Mouse (Mus musculus) midbrain, postnatal 0 days (tissue): ENCODE results near the gene Ddx23. TPM values are rescaled to one million over a fixed set of nuclear protein-coding genes. Genes with fewer than 3 reads are reported as not detected.

Experiments
- ATAC-seq: fragments of 200-750 bp; cut with Nextera tagmentation; 2 replicates; pipeline ENCODE4 v1.8.0; 2017; ENCODE audit warnings: moderate number of reproducible peaks, mild to moderate bottlenecking, moderate TSS enrichment, moderate library complexity; ENCODE audit not compliant: low FRiP score
- DNase-seq: peaks from one replicate; pipeline ENCODE4 v3.0.0-alpha.2; 2015; ENCODE audit warnings: low spot score
- H3K27ac ChIP-seq: fragments of 300-500 bp; sonication (generic); 2 replicates; pipeline ENCODE4 v1.5.1; 2014; ENCODE audit warnings: low read depth, mild to moderate bottlenecking, low read length, mixed read lengths
- H3K27me3 ChIP-seq: fragments of 300-500 bp; sonication (generic); 2 replicates; pipeline ENCODE4 v1.6.1; 2014; ENCODE audit warnings: low read length, control low read depth, mixed read lengths; ENCODE audit not compliant: insufficient read depth
- H3K36me3 ChIP-seq: fragments of 300-500 bp; sonication (generic); 2 replicates; pipeline ENCODE4 v1.6.1; 2014; ENCODE audit warnings: low read length, control low read depth, mixed read lengths; ENCODE audit not compliant: insufficient read depth
- H3K4me1 ChIP-seq: fragments of 300-500 bp; sonication (generic); 2 replicates; pipeline ENCODE4 v1.6.1; 2014; ENCODE audit warnings: mild to moderate bottlenecking, control low read depth, antibody characterized with exemption, low read length, mixed read lengths; ENCODE audit not compliant: insufficient read depth
- H3K4me2 ChIP-seq: fragments of 300-500 bp; sonication (generic); 2 replicates; pipeline ENCODE4 v1.6.1; 2014; ENCODE audit warnings: low read depth, mild to moderate bottlenecking, low read length, mixed read lengths; ENCODE audit not compliant: poor library complexity, severe bottlenecking
- H3K4me3 ChIP-seq: fragments of 300-500 bp; sonication (generic); 2 replicates; pipeline ENCODE4 v1.5.1; 2014; ENCODE audit warnings: low read depth, mild to moderate bottlenecking, low read length, moderate library complexity
- H3K9ac ChIP-seq: fragments of 300-500 bp; sonication (generic); replicated peaks from 2 replicates; pipeline ENCODE4 v1.6.1; 2014; ENCODE audit warnings: mild to moderate bottlenecking, low read length, moderate library complexity, mixed read lengths; ENCODE audit not compliant: poor library complexity, severe bottlenecking
- H3K9me3 ChIP-seq: fragments of 300-500 bp; sonication (generic); 2 replicates; pipeline ENCODE4 v1.6.1; 2016; ENCODE audit warnings: low read length, control low read depth
- CTCF ChIP-seq: IDR thresholded peaks from 2 replicates; pipeline ENCODE4 v1.5.1; 2016; ENCODE audit warnings: antibody characterized with exemption, mild to moderate bottlenecking
- WGBS: fragments of 180-500 bp; shearing (Covaris S2); extraction: QIAGEN DNeasy Blood & Tissue Kit; methylation state at CpG from one replicate; pipeline ENCODE4 v1.1.7; 2014; 5-methylcytosine and 5-hydroxymethylcytosine counted together
- polyA plus RNA-seq: library from polyadenylated mRNA; unstranded; fragments of >200 nt; fragmentation: Nextera tagmentation; extraction: Ambion mirVana; gene quantifications from 2 replicates; pipeline ENCODE4 v1.2.1, GENCODE M21; 2015
- total RNA-seq: library from RNA; depleted of rRNA; stranded (reverse); fragments of >200 nt; gene quantifications from 2 replicates; pipeline ENCODE4 v1.2.3, GENCODE M21; 2014; rRNA removed

Ddx23 gene
- total and polyA plus RNA-seq, 2 experiments from 2014 or later = 20.5 to 46.7 TPM

GRCm38 (mm10) chr15:98600036-98600709 lies 62.5 kb downstream of the Ddx23 start:
- H3K9me3 ChIP-seq = no peaks in the 10 kb centered on the region
- no peak overlapping the region for H3K9ac ChIP-seq
- no peak overlapping the region for H3K4me3 ChIP-seq
- ATAC-seq (no peak), DNase-seq (no peak)
- no peak for TF ChIP-seq CTCF
- no peaks in the 10 kb centered on the region for H3K4me1 ChIP-seq
- no peak overlapping the region for H3K4me2 ChIP-seq
- no peak overlapping the region for H3K27ac ChIP-seq
- WGBS = 82% methylated on average over 12 of the region's 12 CpGs
- no peaks in the 10 kb centered on the region for H3K27me3 ChIP-seq
- H3K36me3 ChIP-seq = peaks cover 55% of the 10 kb centered on the region

GRCm38 (mm10) chr15:98596609-98597008 lies 66.1 kb downstream of the Ddx23 start:
- H3K36me3 ChIP-seq = peaks cover 76% of the 10 kb centered on the region
- H3K4me3 ChIP-seq = no peak overlapping the region
- no peaks in the 10 kb centered on the region for H3K9me3 ChIP-seq
- no peak overlapping the region for H3K27ac ChIP-seq
- ATAC-seq (no peak), DNase-seq (no peak)
- no peak overlapping the region for H3K4me2 ChIP-seq
- WGBS = 93% methylated on average over 14 of the region's 14 CpGs
- no peak overlapping the region for H3K9ac ChIP-seq
- no peaks in the 10 kb centered on the region for H3K27me3 ChIP-seq
- TF ChIP-seq CTCF = no peak
- H3K4me1 ChIP-seq = no peaks in the 10 kb centered on the region

Other genes with a start within 250 kb of the Ddx23 start
- gene Olfr282, start 231.7 kb downstream of the Ddx23 start, total RNA-seq = not detected in 2 replicates
- gene Olfr282, start 231.7 kb downstream of the Ddx23 start, polyA plus RNA-seq = not detected in 2 replicates
- gene Olfr281, start 210.3 kb downstream of the Ddx23 start, total RNA-seq = not detected in 2 replicates
- not detected in 2 replicates for gene Olfr281, start 210.3 kb downstream of the Ddx23 start, polyA plus RNA-seq
- gene OR5BS1P, start 193.0 kb downstream of the Ddx23 start, total RNA-seq = not detected in 2 replicates
- gene OR5BS1P, start 193.0 kb downstream of the Ddx23 start, polyA plus RNA-seq = not detected in 2 replicates
- gene Lalba, start 180.2 kb downstream of the Ddx23 start, total RNA-seq = not detected in 2 replicates
- not detected in 2 replicates for gene Lalba, start 180.2 kb downstream of the Ddx23 start, polyA plus RNA-seq
- gene Olfr279, start 170.5 kb downstream of the Ddx23 start, total RNA-seq = not detected in 2 replicates
- gene Olfr279, start 170.5 kb downstream of the Ddx23 start, polyA plus RNA-seq = not detected in 2 replicates
- gene Kansl2, start 128.6 kb downstream of the Ddx23 start, total RNA-seq = 57.4 and 66.2 TPM in 2 replicates
- gene Kansl2, start 128.6 kb downstream of the Ddx23 start, polyA plus RNA-seq = 101 and 102 TPM in 2 replicates
- gene Ccnt1, start 92.0 kb downstream of the Ddx23 start, total RNA-seq = 36.1 and 54.6 TPM in 2 replicates
- 47.4 and 49.7 TPM in 2 replicates for gene Ccnt1, start 92.0 kb downstream of the Ddx23 start, polyA plus RNA-seq
- 0.82 TPM in 1 of 2 replicates, not detected in the other for gene 4930415O20Rik, start 91.9 kb downstream of the Ddx23 start, total RNA-seq
- 0.31 TPM in 1 of 2 replicates, not detected in the other for gene 4930415O20Rik, start 91.9 kb downstream of the Ddx23 start, polyA plus RNA-seq
- 38.0 and 40.3 TPM in 2 replicates for gene Adcy6, start 52.8 kb downstream of the Ddx23 start, total RNA-seq
- 5.5 and 7.2 TPM in 2 replicates for gene Adcy6, start 52.8 kb downstream of the Ddx23 start, polyA plus RNA-seq
- gene Cacnb3, start 32.1 kb downstream of the Ddx23 start, total RNA-seq = 211 and 239 TPM in 2 replicates
- 150 and 155 TPM in 2 replicates for gene Cacnb3, start 32.1 kb downstream of the Ddx23 start, polyA plus RNA-seq
- 34.5 and 42.9 TPM in 2 replicates for gene Rnd1, start 14.6 kb upstream of the Ddx23 start, total RNA-seq
- gene Rnd1, start 14.6 kb upstream of the Ddx23 start, polyA plus RNA-seq = 20.7 and 24.9 TPM in 2 replicates
- 6.9 and 9.1 TPM in 2 replicates for gene Ccdc65, start 45.3 kb upstream of the Ddx23 start, total RNA-seq
- 11.4 and 12.3 TPM in 2 replicates for gene Ccdc65, start 45.3 kb upstream of the Ddx23 start, polyA plus RNA-seq
- gene Fkbp11, start 65.3 kb upstream of the Ddx23 start, total RNA-seq = 1.0 and 2.8 TPM in 2 replicates
- 4.4 and 5.4 TPM in 2 replicates for gene Fkbp11, start 65.3 kb upstream of the Ddx23 start, polyA plus RNA-seq
- 122 and 144 TPM in 2 replicates for gene Arf3, start 100.3 kb upstream of the Ddx23 start, total RNA-seq
- gene Arf3, start 100.3 kb upstream of the Ddx23 start, polyA plus RNA-seq = 89.2 and 93.8 TPM in 2 replicates
- 0.38 and 1.5 TPM in 2 replicates for gene Wnt10b, start 115.3 kb upstream of the Ddx23 start, total RNA-seq
- not detected in 2 replicates for gene Wnt10b, start 115.3 kb upstream of the Ddx23 start, polyA plus RNA-seq
- gene Wnt1, start 127.0 kb upstream of the Ddx23 start, total RNA-seq = 0.33 TPM in 2 replicates
- 0.81 and 1.1 TPM in 2 replicates for gene Wnt1, start 127.0 kb upstream of the Ddx23 start, polyA plus RNA-seq
- 5.5 and 7.3 TPM in 2 replicates for gene Ddn, start 146.6 kb upstream of the Ddx23 start, total RNA-seq
- 0.51 and 0.64 TPM in 2 replicates for gene Ddn, start 146.6 kb upstream of the Ddx23 start, polyA plus RNA-seq
- gene Prkag1, start 168.6 kb upstream of the Ddx23 start, total RNA-seq = 45.1 and 50.6 TPM in 2 replicates
- gene Prkag1, start 168.6 kb upstream of the Ddx23 start, polyA plus RNA-seq = 50.6 and 57.4 TPM in 2 replicates
- gene Kmt2d, start 208.3 kb upstream of the Ddx23 start, total RNA-seq = 32.2 and 32.5 TPM in 2 replicates
- gene Kmt2d, start 208.3 kb upstream of the Ddx23 start, polyA plus RNA-seq = 5.6 and 7.7 TPM in 2 replicates
- 9.4 and 10.1 TPM in 2 replicates for gene Rhebl1, start 231.6 kb upstream of the Ddx23 start, total RNA-seq
- gene Rhebl1, start 231.6 kb upstream of the Ddx23 start, polyA plus RNA-seq = 30.7 and 31.1 TPM in 2 replicates
- gene Dhh, start 235.6 kb upstream of the Ddx23 start, total RNA-seq = 0.38 and 0.71 TPM in 2 replicates
- 0.18 and 0.22 TPM in 2 replicates for gene Dhh, start 235.6 kb upstream of the Ddx23 start, polyA plus RNA-seq